Mouse (Mus musculus) E14TG2a.4 (cell line): ENCODE data around the gene Klhl8.

Source experiments
- CTCF ChIP-seq: conservative IDR thresholded peaks from 2 replicates; pipeline ENCODE4 v1.5.1; 2014; ENCODE audit warnings: low read length
- NANOG ChIP-seq: IDR thresholded peaks from 2 replicates; pipeline ENCODE4 v1.6.1; 2014; ENCODE audit warnings: borderline replicate concordance, low read length, mixed read lengths
- POU5F1 ChIP-seq: IDR thresholded peaks from 2 replicates; pipeline ENCODE4 v1.6.1; 2014; ENCODE audit warnings: low read length, borderline replicate concordance

DNA sequence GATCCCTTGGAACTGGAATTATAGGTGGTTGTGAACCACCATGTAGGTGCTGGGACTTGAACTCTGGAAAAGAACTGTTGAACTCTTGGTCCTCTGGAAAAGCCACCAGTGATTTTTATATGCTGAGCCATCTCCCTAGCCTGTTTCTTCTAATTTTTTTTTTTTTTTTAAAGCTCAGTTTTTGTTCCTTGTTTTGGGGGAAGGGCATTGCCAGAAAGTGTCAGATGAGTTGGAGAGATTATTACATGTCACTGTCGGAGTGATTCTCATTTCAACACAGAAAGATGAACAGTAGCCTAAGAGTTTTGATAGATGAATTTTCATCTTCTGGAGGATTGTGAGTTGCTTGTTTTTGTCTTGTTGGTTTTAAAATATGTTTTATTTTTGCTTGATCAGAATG is 91.4 kb downstream of the Klhl8 start:
- TF ChIP-seq CTCF (no peak), NANOG (no peak), POU5F1 (no peak)
